Mouse (Mus musculus) central nervous system, embryonic 11.5 days (tissue): ENCODE measurements around the gene Gsk3a. TPM values are rescaled to one million over a fixed set of nuclear protein-coding genes. Genes with fewer than 3 reads are reported as not detected.

Source experiments
- polyA plus RNA-seq: library from polyadenylated mRNA; depleted of rRNA; stranded (reverse); fragments of >200 nt; gene quantifications from 2 replicates; pipeline ENCODE4 v1.2.3, GENCODE M21; 2012; rRNA removed

Gene Gsk3a
- polyA plus RNA-seq = 105 and 132 TPM in 2 replicates

GRCm38 (mm10) chr7:25237249-25238014, at the start of gene Gsk3a:
Gsk3a (minus strand) TSS chr7:25237851.

GRCm38 (mm10) chr7:25267301-25267750, 29.7 kb upstream of the Gsk3a start, which contains the start of gene Cic:
Cic (plus strand) TSS chr7:25267704.

GRCm38 (mm10) chr7:25250141-25250972, 12.7 kb upstream of the Gsk3a start, which contains the start of gene Erf:
Erf (minus strand) TSS chr7:25250761.

GRCm38 (mm10) chr7:25221102-25221883, 16.4 kb downstream of the Gsk3a start, which contains the start of gene Zfp526:
Zfp526 (plus strand) TSS chr7:25221425.

GRCm38 (mm10) chr7:25220457-25221101, 17.1 kb downstream of the Gsk3a start, which contains the start of gene Dedd2:
Dedd2 (minus strand) TSS chr7:25220615.

GRCm38 (mm10) chr7:25179606-25180161, 58.0 kb downstream of the Gsk3a start, which contains the start of gene Pou2f2:
Pou2f2 (minus strand) TSS chr7:25179726.

Other genes starting within 250 kb of the Gsk3a start
- 29.8 and 30.4 TPM in 2 replicates for gene Atp1a3, start 231.9 kb downstream of the Gsk3a start, polyA plus RNA-seq
- 71.4 and 73.3 TPM in 2 replicates for gene Grik5, start 165.5 kb downstream of the Gsk3a start, polyA plus RNA-seq
- 27.9 and 30.8 TPM in 2 replicates for gene Zfp574, start 165.3 kb downstream of the Gsk3a start, polyA plus RNA-seq
- 21.3 and 25.0 TPM in 2 replicates for gene Pou2f2, start 58.1 kb downstream of the Gsk3a start, polyA plus RNA-seq
- 11.0 and 15.1 TPM in 2 replicates for gene Dedd2, start 17.2 kb downstream of the Gsk3a start, polyA plus RNA-seq
- gene Zfp526, start 16.4 kb downstream of the Gsk3a start, polyA plus RNA-seq = 9.4 and 9.7 TPM in 2 replicates
- gene Erf, start 12.9 kb upstream of the Gsk3a start, polyA plus RNA-seq = 39.9 and 44.0 TPM in 2 replicates
- 107 and 115 TPM in 2 replicates for gene Cic, start 29.9 kb upstream of the Gsk3a start, polyA plus RNA-seq
- 263 and 326 TPM in 2 replicates for gene Pafah1b3, start 60.1 kb upstream of the Gsk3a start, polyA plus RNA-seq
- gene Prr19, start 63.6 kb upstream of the Gsk3a start, polyA plus RNA-seq = 0.59 and 1.0 TPM in 2 replicates
- 21.0 and 33.4 TPM in 2 replicates for gene Tmem145, start 68.3 kb upstream of the Gsk3a start, polyA plus RNA-seq
- gene Megf8, start 79.3 kb upstream of the Gsk3a start, polyA plus RNA-seq = 36.0 and 37.9 TPM in 2 replicates
- not detected in 2 replicates for gene Cnfn, start 131.9 kb upstream of the Gsk3a start, polyA plus RNA-seq
- 4.6 and 7.7 TPM in 2 replicates for gene Lipe, start 160.9 kb upstream of the Gsk3a start, polyA plus RNA-seq
- gene Cxcl17, start 175.0 kb upstream of the Gsk3a start, polyA plus RNA-seq = not detected in 2 replicates
- 0.61 and 1.2 TPM in 2 replicates for gene Ceacam1, start 239.8 kb upstream of the Gsk3a start, polyA plus RNA-seq